Mouse (Mus musculus): ENCODE measurements at regions not wholly inside any gene's neighbourhood (a gene's known extent, or its start where the extent isn't known, plus 50 kb on each side); places are given as distances from the start of the nearest gene placed in this dataset.

- Histone ChIP-seq H3K9me3 (ENCODE audit: low read length) (no peaks in the 10 kb centered on the region), H3K27ac (no peak overlapping the region), H3K36me3 (ENCODE audit: insufficient read depth, low read length) (no peaks in the 10 kb centered on the region), H3K4me3 (ENCODE audit: low read length) (no peak overlapping the region), H3K27me3 (ENCODE audit: insufficient read depth, low read length) (peaks cover 5% of the 10 kb centered on the region; the same call in 1 of the 2 replicates), H3K4me1 (ENCODE audit: insufficient read depth, low read length) (no peaks in the 10 kb centered on the region), H3K4me2 (ENCODE audit: low read depth, low read length) (no peak overlapping the region), H3K9ac (replicated peaks; ENCODE audit: low read length) (no peak overlapping the region)
- no peak for DNase-seq (ENCODE audit: low spot score)
- no peak for ATAC-seq
- no peak for TF ChIP-seq CTCF (IDR thresholded peaks at IDR 0.05; ENCODE audit: low read depth)
- WGBS, result 20% methylated on average over 10 of the region's 10 CpGs
These were observed 96.5 kb upstream of the Pax2 start for GRCm38 (mm10) chr19:44659316-44659715.

GRCm38 (mm10) chr19:44669535-44669958 lies 86.3 kb upstream of the Pax2 start:
- DNase-seq (ENCODE audit: low spot score) (no peak), ATAC-seq (no peak; the same call in 1 of the 2 replicates)
- Histone ChIP-seq H3K4me1 (ENCODE audit: insufficient read depth, low read length) (peaks cover 14% of the 10 kb centered on the region; the same call in 1 of the 2 replicates), H3K9ac (replicated peaks; ENCODE audit: low read length) (no peak overlapping the region), H3K36me3 (ENCODE audit: insufficient read depth, low read length) (no peaks in the 10 kb centered on the region), H3K27ac (peak overlapping the region; percentile 15; the same call in 1 of the 2 replicates), H3K9me3 (ENCODE audit: low read length) (no peaks in the 10 kb centered on the region), H3K27me3 (ENCODE audit: insufficient read depth, low read length) (peaks cover 43% of the 10 kb centered on the region), H3K4me3 (ENCODE audit: low read length) (no peak overlapping the region), H3K4me2 (ENCODE audit: low read depth, low read length) (peak overlapping the region; percentile 61)
- TF ChIP-seq CTCF (IDR thresholded peaks at IDR 0.05; ENCODE audit: low read depth), result no peak
- WGBS, result 0% methylated on average over 12 of the region's 14 CpGs

DNA sequence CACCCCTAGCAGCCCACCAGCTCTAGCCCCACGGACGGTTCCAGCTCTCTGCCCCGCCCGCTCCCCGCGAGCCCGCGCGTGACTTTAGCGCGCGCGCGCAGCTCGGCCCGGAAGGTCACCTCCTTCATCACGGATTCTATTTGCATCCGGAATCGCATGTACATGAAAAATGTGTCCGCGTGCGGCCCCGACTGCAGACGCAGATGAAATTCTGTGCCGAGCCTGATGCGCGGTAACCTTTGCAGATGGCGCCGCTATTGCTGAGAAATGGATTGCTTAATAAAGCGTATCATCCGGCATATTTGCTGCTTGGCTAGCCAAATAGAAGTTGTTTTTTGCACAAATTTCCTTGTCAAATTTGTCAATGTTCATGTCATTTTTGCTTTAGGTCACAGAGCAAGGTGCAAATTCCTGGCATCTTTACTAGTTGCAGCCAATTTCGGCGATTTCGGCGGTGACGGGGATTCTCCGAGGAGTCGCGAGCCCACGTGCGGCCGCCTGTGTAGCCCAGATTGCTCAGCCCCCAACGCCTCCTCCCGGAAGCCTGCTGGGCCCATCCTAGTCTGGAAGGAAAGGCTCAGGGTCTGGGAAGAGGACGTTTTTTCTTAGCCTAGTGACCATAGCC lies 81.1 kb upstream of the Pax2 start:
- Histone ChIP-seq H3K9me3 (ENCODE audit: low read length) (no peaks in the 10 kb centered on the region), H3K4me3 (ENCODE audit: low read length) (peak overlapping the region; percentile 28), H3K4me1 (ENCODE audit: insufficient read depth, low read length) (peaks cover 14% of the 10 kb centered on the region; the same call in 1 of the 2 replicates), H3K36me3 (ENCODE audit: insufficient read depth, low read length) (no peaks in the 10 kb centered on the region), H3K9ac (replicated peaks; ENCODE audit: low read length) (no peak overlapping the region), H3K27me3 (ENCODE audit: insufficient read depth, low read length) (peaks cover 57% of the 10 kb centered on the region), H3K4me2 (ENCODE audit: low read depth, low read length) (peak overlapping the region; percentile 46), H3K27ac (no peak overlapping the region)
- no peak for TF ChIP-seq CTCF (IDR thresholded peaks at IDR 0.05; ENCODE audit: low read depth)
- ATAC-seq (no peak), DNase-seq (ENCODE audit: low spot score) (peak; percentile 72)
- WGBS, result 8% methylated on average over 45 of the region's 45 CpGs

GRCm38 (mm10) chr19:44676555-44677120 lies 79.2 kb upstream of the Pax2 start:
- peaks cover 12% of the 10 kb centered on the region; the same call in 1 of the 2 replicates for H3K4me1 ChIP-seq (ENCODE audit: insufficient read depth, low read length)
- no peak for ATAC-seq
- H3K9me3 ChIP-seq (ENCODE audit: low read length), result no peaks in the 10 kb centered on the region
- WGBS, result 10% methylated on average over 12 of the region's 12 CpGs
- H3K27ac ChIP-seq, result no peak overlapping the region
- H3K9ac ChIP-seq (replicated peaks; ENCODE audit: low read length), result no peak overlapping the region
- no peaks in the 10 kb centered on the region for H3K36me3 ChIP-seq (ENCODE audit: insufficient read depth, low read length)
- no peak overlapping the region for H3K4me3 ChIP-seq (ENCODE audit: low read length)
- peak; percentile 45 for DNase-seq (ENCODE audit: low spot score)
- peaks cover 60% of the 10 kb centered on the region for H3K27me3 ChIP-seq (ENCODE audit: insufficient read depth, low read length)
- TF ChIP-seq CTCF (IDR thresholded peaks at IDR 0.05; ENCODE audit: low read depth), result no peak
- H3K4me2 ChIP-seq (ENCODE audit: low read depth, low read length), result no peak overlapping the region

- no peak overlapping the region for H3K27ac ChIP-seq
- no peak for TF ChIP-seq CTCF (IDR thresholded peaks at IDR 0.05; ENCODE audit: low read depth)
- no peaks in the 10 kb centered on the region for H3K9me3 ChIP-seq (ENCODE audit: low read length)
- ATAC-seq, result no peak
- peaks cover 53% of the 10 kb centered on the region for H3K27me3 ChIP-seq (ENCODE audit: insufficient read depth, low read length)
- no peak overlapping the region for H3K4me3 ChIP-seq (ENCODE audit: low read length)
- peaks cover 6% of the 10 kb centered on the region; the same call in 1 of the 2 replicates for H3K4me1 ChIP-seq (ENCODE audit: insufficient read depth, low read length)
- no peak overlapping the region for H3K4me2 ChIP-seq (ENCODE audit: low read depth, low read length)
- no peak overlapping the region for H3K9ac ChIP-seq (replicated peaks; ENCODE audit: low read length)
- H3K36me3 ChIP-seq (ENCODE audit: insufficient read depth, low read length), result no peaks in the 10 kb centered on the region
- no peak for DNase-seq (ENCODE audit: low spot score)
- WGBS, result 56% methylated on average over 8 of the region's 8 CpGs
These were observed 78.5 kb upstream of the Pax2 start for GRCm38 (mm10) chr19:44677295-44677694.

GRCm38 (mm10) chr19:44678686-44679085 lies 77.2 kb upstream of the Pax2 start:
- ATAC-seq, result no peak
- WGBS, result 75% methylated on average over 1 of the region's 1 CpGs
- TF ChIP-seq CTCF (IDR thresholded peaks at IDR 0.05; ENCODE audit: low read depth), result no peak
- Histone ChIP-seq H3K4me2 (ENCODE audit: low read depth, low read length) (no peak overlapping the region), H3K4me1 (ENCODE audit: insufficient read depth, low read length) (peaks cover 6% of the 10 kb centered on the region; the same call in 1 of the 2 replicates), H3K27ac (no peak overlapping the region), H3K36me3 (ENCODE audit: insufficient read depth, low read length) (no peaks in the 10 kb centered on the region), H3K4me3 (ENCODE audit: low read length) (no peak overlapping the region), H3K9ac (replicated peaks; ENCODE audit: low read length) (no peak overlapping the region), H3K27me3 (ENCODE audit: insufficient read depth, low read length) (peaks cover 52% of the 10 kb centered on the region), H3K9me3 (ENCODE audit: low read length) (no peaks in the 10 kb centered on the region)
- DNase-seq (ENCODE audit: low spot score), result no peak

DNA sequence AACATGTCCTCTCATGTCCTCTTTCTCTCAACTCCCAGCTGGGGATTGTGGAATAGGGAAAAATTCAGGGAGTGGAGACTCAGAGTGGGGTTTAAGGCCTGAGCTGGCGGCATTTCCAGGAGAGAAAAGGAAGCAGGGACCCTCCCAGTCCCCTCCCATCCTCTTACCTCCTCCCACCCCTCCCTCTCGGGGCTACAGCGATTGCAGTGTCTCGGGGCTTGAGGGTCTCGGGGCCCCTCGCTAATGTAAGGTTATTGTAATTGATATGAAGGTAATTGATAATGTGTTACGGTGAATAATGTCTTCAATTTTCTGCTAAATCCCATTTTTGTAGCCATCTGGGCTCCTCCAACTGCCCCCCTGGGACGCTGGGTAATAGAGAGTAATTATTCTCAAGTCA lies 74.2 kb upstream of the Pax2 start:
- 14% methylated on average over 8 of the region's 8 CpGs for WGBS
- no peak overlapping the region for H3K27ac ChIP-seq
- peak; percentile 20 for DNase-seq (ENCODE audit: low spot score)

More for the DNA sequence above, 74.2 kb upstream of the Pax2 start:
- Histone ChIP-seq H3K4me1 (ENCODE audit: insufficient read depth, low read length) (no peaks in the 10 kb centered on the region), H3K9ac (replicated peaks; ENCODE audit: low read length) (no peak overlapping the region), H3K4me3 (ENCODE audit: low read length) (no peak overlapping the region), H3K27me3 (ENCODE audit: insufficient read depth, low read length) (peaks cover 44% of the 10 kb centered on the region), H3K36me3 (ENCODE audit: insufficient read depth, low read length) (no peaks in the 10 kb centered on the region), H3K9me3 (ENCODE audit: low read length) (no peaks in the 10 kb centered on the region), H3K4me2 (ENCODE audit: low read depth, low read length) (no peak overlapping the region)
- TF ChIP-seq CTCF (IDR thresholded peaks at IDR 0.05; ENCODE audit: low read depth), result no peak
- ATAC-seq, result no peak
